ENCODE assay signal across 26 mouse cellular contexts in genomic region chr9:113162897-113163874, GRCm38 (mm10).
DNase-seq lines count a peak whose midpoint lies in the region; ATAC-seq and TF ChIP-seq lines count a peak whose summit lies in the region.
"Had no signal": no experiment of that assay in that cellular context is flagged by ENCODE, and none has a peak within 500 bp of the region (broad histone marks: within the 10 kb centered on the region; RNA-seq: fewer than 3 reads in every experiment).

No protein-coding gene starts in this region.

- WGBS in forebrain, embryonic 15.5 days, result 33% methylated on average over 12 of the region's 12 CpGs
- 90% methylated on average over 12 of the region's 12 CpGs for WGBS in forebrain, embryonic 10.5 days
- WGBS in midbrain, embryonic 12.5 days, result 79% methylated on average over 12 of the region's 12 CpGs
- WGBS in midbrain, postnatal 0 days, result 56% methylated on average over 12 of the region's 12 CpGs
- WGBS in hindbrain, embryonic 15.5 days, result 52% methylated on average over 12 of the region's 12 CpGs
- WGBS in neural tube, embryonic 14.5 days, result 47% methylated on average over 12 of the region's 12 CpGs

- H3K27ac ChIP-seq in forebrain, embryonic 15.5 days (replicated peaks), result peak overlapping the region; percentile 84
- H3K27ac ChIP-seq in forebrain, embryonic 10.5 days, result no peak overlapping the region
- H3K27ac ChIP-seq in midbrain, embryonic 12.5 days (replicated peaks), result 0 out of 2 replicates have a peak overlapping the region, but pooled peaks have one; percentile 10
- H3K27ac ChIP-seq in midbrain, postnatal 0 days (ENCODE audit: low read depth, low read length), result no peak overlapping the region
- H3K27ac ChIP-seq in hindbrain, embryonic 15.5 days (replicated peaks), result 0 out of 2 replicates have a peak overlapping the region, but pooled peaks have one; percentile 26
- H3K27ac ChIP-seq in neural tube, embryonic 14.5 days (ENCODE audit: low read depth, low read length), result no peak overlapping the region
- H3K27ac ChIP-seq: liver, embryonic 12.5 days; stomach, embryonic 15.5 days had no signal

- no peak overlapping the region for H3K9ac ChIP-seq in forebrain, embryonic 15.5 days (replicated peaks)
- no peak overlapping the region for H3K9ac ChIP-seq in midbrain, embryonic 12.5 days (replicated peaks)
- H3K9ac ChIP-seq in midbrain, postnatal 0 days (replicated peaks; ENCODE audit: low read length, poor library complexity, severe bottlenecking), result no peak overlapping the region
- no peak overlapping the region for H3K9ac ChIP-seq in hindbrain, embryonic 15.5 days
- H3K9ac ChIP-seq in neural tube, embryonic 14.5 days (replicated peaks; ENCODE audit: low read depth, low read length), result no peak overlapping the region
- H3K9ac ChIP-seq: liver, embryonic 12.5 days; stomach, embryonic 15.5 days had no signal

- H3K27me3 ChIP-seq in forebrain, embryonic 15.5 days, result no peaks in the 10 kb centered on the region
- H3K27me3 ChIP-seq in forebrain, embryonic 10.5 days (ENCODE audit: poor library complexity, severe bottlenecking), result no peaks in the 10 kb centered on the region
- H3K27me3 ChIP-seq in midbrain, embryonic 12.5 days, result no peaks in the 10 kb centered on the region
- H3K27me3 ChIP-seq in midbrain, postnatal 0 days (ENCODE audit: insufficient read depth, low read length), result no peaks in the 10 kb centered on the region
- no peaks in the 10 kb centered on the region for H3K27me3 ChIP-seq in hindbrain, embryonic 15.5 days
- H3K27me3 ChIP-seq in neural tube, embryonic 14.5 days (ENCODE audit: control insufficient read depth, insufficient read depth, low read length), result no peaks in the 10 kb centered on the region
- H3K27me3 ChIP-seq: liver, embryonic 12.5 days; stomach, embryonic 15.5 days had no signal

- no peak for TF ChIP-seq CTCF in midbrain, postnatal 0 days (IDR thresholded peaks at IDR 0.05)

- H3K4me3 ChIP-seq in forebrain, embryonic 15.5 days, result no peak overlapping the region
- no peak overlapping the region for H3K4me3 ChIP-seq in forebrain, embryonic 10.5 days
- H3K4me3 ChIP-seq in midbrain, embryonic 12.5 days, result no peak overlapping the region
- no peak overlapping the region for H3K4me3 ChIP-seq in midbrain, postnatal 0 days (ENCODE audit: low read depth, low read length)
- H3K4me3 ChIP-seq in hindbrain, embryonic 15.5 days, result no peak overlapping the region
- no peak overlapping the region for H3K4me3 ChIP-seq in neural tube, embryonic 14.5 days (ENCODE audit: low read depth, low read length)
- H3K4me3 ChIP-seq: liver, embryonic 12.5 days; stomach, embryonic 15.5 days had no signal

- no peaks in the 10 kb centered on the region for H3K36me3 ChIP-seq in forebrain, embryonic 15.5 days
- no peaks in the 10 kb centered on the region for H3K36me3 ChIP-seq in forebrain, embryonic 10.5 days (replicated peaks)
- no peaks in the 10 kb centered on the region for H3K36me3 ChIP-seq in midbrain, embryonic 12.5 days
- no peaks in the 10 kb centered on the region for H3K36me3 ChIP-seq in midbrain, postnatal 0 days (ENCODE audit: insufficient read depth, low read length)
- H3K36me3 ChIP-seq in hindbrain, embryonic 15.5 days, result no peaks in the 10 kb centered on the region
- H3K36me3 ChIP-seq in neural tube, embryonic 14.5 days (ENCODE audit: control insufficient read depth, insufficient read depth, low read length), result no peaks in the 10 kb centered on the region
- H3K36me3 ChIP-seq: G1E; liver, embryonic 12.5 days; stomach, embryonic 15.5 days had no signal

- DNase-seq in forebrain, embryonic 10.5 days (ENCODE audit: extremely low spot score, low spot score), result no peak
- no peak for DNase-seq in midbrain, postnatal 0 days (ENCODE audit: low spot score)
- no peak for DNase-seq in thymus, postnatal 4 days
- DNase-seq in lung, postnatal 25 days (ENCODE audit: low spot score), result no peak
- DNase-seq: adrenal gland, postnatal 10 days; cerebellum, adult 11 months; cerebellum, postnatal 10 days; embryo, embryonic 11 days; heart, postnatal 10 days; kidney, adult 2 months; kidney, postnatal 25 days; layer of hippocampus, adult 9-11 months; lung, adult 2 months; lung, postnatal 36 days; right cerebral cortex, postnatal 14 days; thymus, adult 18-20 months had no signal

- ATAC-seq in forebrain, embryonic 15.5 days (replicated peaks), result peak; percentile 79
- 0 out of 2 replicates have a peak, but pooled peaks have one; percentile 41 for ATAC-seq in midbrain, embryonic 12.5 days (ENCODE audit: low FRiP score, low read depth)
- ATAC-seq in midbrain, postnatal 0 days (ENCODE audit: low FRiP score), result no peak
- peak; percentile 56; the same call in 1 of the 2 replicates for ATAC-seq in hindbrain, embryonic 15.5 days (ENCODE audit: low FRiP score, low read depth)
- ATAC-seq in neural tube, embryonic 14.5 days (ENCODE audit: low read depth), result peak; percentile 78
- ATAC-seq: activated CD4-positive, CD25-positive, alpha-beta regulatory T cell, adult 4 months; inflammation-experienced regulatory T-cells, adult 6 months; liver, embryonic 12.5 days had no signal

- no peak overlapping the region for H3K4me2 ChIP-seq in forebrain, embryonic 15.5 days (replicated peaks)
- no peak overlapping the region for H3K4me2 ChIP-seq in midbrain, embryonic 12.5 days (replicated peaks)
- no peak overlapping the region for H3K4me2 ChIP-seq in midbrain, postnatal 0 days (ENCODE audit: low read depth, low read length, poor library complexity, severe bottlenecking)
- H3K4me2 ChIP-seq in hindbrain, embryonic 15.5 days, result no peak overlapping the region
- no peak overlapping the region for H3K4me2 ChIP-seq in neural tube, embryonic 14.5 days (ENCODE audit: low read depth, low read length)
- H3K4me2 ChIP-seq: heart, embryonic 11.5 days; liver, embryonic 12.5 days; stomach, embryonic 15.5 days had no signal

- H3K9me3 ChIP-seq in forebrain, embryonic 15.5 days, result no peaks in the 10 kb centered on the region
- no peaks in the 10 kb centered on the region for H3K9me3 ChIP-seq in forebrain, embryonic 10.5 days
- H3K9me3 ChIP-seq in midbrain, embryonic 12.5 days, result no peaks in the 10 kb centered on the region
- no peaks in the 10 kb centered on the region for H3K9me3 ChIP-seq in midbrain, postnatal 0 days (ENCODE audit: low read length)
- H3K9me3 ChIP-seq in hindbrain, embryonic 15.5 days, result no peaks in the 10 kb centered on the region
- no peaks in the 10 kb centered on the region for H3K9me3 ChIP-seq in neural tube, embryonic 14.5 days (ENCODE audit: control insufficient read depth, low read length)
- H3K9me3 ChIP-seq: liver, embryonic 12.5 days; stomach, embryonic 15.5 days had no signal

- peaks cover 22% of the 10 kb centered on the region for H3K4me1 ChIP-seq in forebrain, embryonic 15.5 days
- no peaks in the 10 kb centered on the region for H3K4me1 ChIP-seq in forebrain, embryonic 10.5 days
- no peaks in the 10 kb centered on the region for H3K4me1 ChIP-seq in midbrain, embryonic 12.5 days
- H3K4me1 ChIP-seq in midbrain, postnatal 0 days (ENCODE audit: insufficient read depth, low read length), result 0 out of 2 replicates have a peak, but pooled peaks cover 2% of the 10 kb centered on the region
- H3K4me1 ChIP-seq in hindbrain, embryonic 15.5 days (replicated peaks), result peaks cover 16% of the 10 kb centered on the region
- H3K4me1 ChIP-seq in neural tube, embryonic 14.5 days (ENCODE audit: control insufficient read depth, insufficient read depth, low read length), result no peaks in the 10 kb centered on the region
- H3K4me1 ChIP-seq: liver, embryonic 12.5 days; stomach, embryonic 15.5 days had no signal

Comparison
In these comparisons a context has a peak if more than half of its experiments do, and no peak if none do; other contexts are left out.
1. H3K27ac ChIP-seq: peak in forebrain, embryonic 15.5 days (single experiment), midbrain, embryonic 12.5 days (single experiment) and hindbrain, embryonic 15.5 days (single experiment); none in forebrain, embryonic 10.5 days (single experiment), midbrain, postnatal 0 days (single experiment) and neural tube, embryonic 14.5 days (single experiment).